In the genomic region with DNA sequence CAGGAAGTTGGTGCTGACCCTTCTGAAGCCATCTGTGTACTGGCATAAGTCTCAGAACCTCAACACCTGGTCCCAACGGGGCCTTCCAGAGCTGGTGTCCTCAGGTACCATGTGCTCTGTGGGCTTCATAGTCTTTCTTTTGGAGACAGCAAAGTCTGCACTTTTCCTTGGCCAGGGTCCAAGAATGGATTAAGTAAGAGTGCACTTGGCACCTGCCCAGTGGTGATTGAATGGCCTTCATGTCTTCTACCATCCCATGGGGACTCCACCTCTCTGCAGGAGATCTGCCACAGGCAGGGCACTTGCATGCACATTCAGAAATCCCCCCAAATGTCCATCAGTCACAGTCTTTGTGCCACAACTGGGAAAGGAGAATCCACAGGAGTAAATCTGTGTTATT, we compare ENCODE assay signal across 17 mouse cellular contexts.
DNase-seq lines count a peak whose midpoint lies in the region; ATAC-seq lines count a peak whose summit lies in the region.
"Had no signal": no experiment of that assay in that cellular context is flagged by ENCODE, and none has a peak within 500 bp of the region (broad histone marks: within the 10 kb centered on the region; RNA-seq: fewer than 3 reads in every experiment).

No protein-coding gene starts in this region.

- H3K4me3 ChIP-seq in kidney, embryonic 16.5 days (ENCODE audit: low read length): no peak overlapping the region
- H3K4me3 ChIP-seq: embryonic facial prominence, embryonic 13.5 days; forebrain, embryonic 15.5 days; heart, embryonic 10.5 days; limb, embryonic 10.5 days; liver, embryonic 15.5 days; neural tube, embryonic 13.5 days; stomach, embryonic 15.5 days had no signal

- H3K4me1 ChIP-seq in kidney, embryonic 16.5 days (ENCODE audit: insufficient read depth, low read length): peaks cover 3% of the 10 kb centered on the region; the same call in 1 of the 2 replicates

- H3K27me3 ChIP-seq in kidney, embryonic 16.5 days (ENCODE audit: insufficient read depth, low read length): no peaks in the 10 kb centered on the region
- H3K27me3 ChIP-seq: embryonic facial prominence, embryonic 13.5 days; forebrain, embryonic 15.5 days; liver, embryonic 15.5 days; neural tube, embryonic 13.5 days; stomach, embryonic 15.5 days had no signal

- no peak overlapping the region for H3K9ac ChIP-seq in kidney, embryonic 16.5 days (replicated peaks; ENCODE audit: low read length)
- H3K9ac ChIP-seq: embryonic facial prominence, embryonic 13.5 days; forebrain, embryonic 15.5 days; liver, embryonic 15.5 days; neural tube, embryonic 13.5 days; stomach, embryonic 15.5 days had no signal

- H3K9me3 ChIP-seq in kidney, embryonic 16.5 days (ENCODE audit: low read length): no peaks in the 10 kb centered on the region
- H3K9me3 ChIP-seq: embryonic facial prominence, embryonic 13.5 days; forebrain, embryonic 15.5 days; heart, embryonic 10.5 days; limb, embryonic 10.5 days; liver, embryonic 15.5 days; neural tube, embryonic 13.5 days; stomach, embryonic 15.5 days had no signal

- intact Hi-C loops in left cerebral cortex, postnatal 36 days (cut with DNase I): loop anchor here (5.0 kb wide), 1 partner anchor 50 kb away; no protein-coding TSS in a partner anchor

- WGBS in kidney, embryonic 16.5 days: 75% methylated on average over 1 of the region's 1 CpGs

- no peak overlapping the region for H3K27ac ChIP-seq in kidney, embryonic 16.5 days (ENCODE audit: low read length)
- H3K27ac ChIP-seq: embryonic facial prominence, embryonic 13.5 days; forebrain, embryonic 15.5 days; heart, embryonic 10.5 days; hindbrain, postnatal 0 days; limb, embryonic 10.5 days; liver, embryonic 15.5 days; neural tube, embryonic 13.5 days; stomach, embryonic 15.5 days had no signal

- H3K4me2 ChIP-seq in kidney, embryonic 16.5 days (replicated peaks; ENCODE audit: low read depth, low read length): no peak overlapping the region
- H3K4me2 ChIP-seq: embryonic facial prominence, embryonic 13.5 days; forebrain, embryonic 15.5 days; liver, embryonic 15.5 days; neural tube, embryonic 13.5 days; stomach, embryonic 15.5 days had no signal

- H3K36me3 ChIP-seq in kidney, embryonic 16.5 days (ENCODE audit: insufficient read depth, low read length): no peaks in the 10 kb centered on the region
- H3K36me3 ChIP-seq: embryonic facial prominence, embryonic 13.5 days; forebrain, embryonic 15.5 days; G1E; heart, embryonic 10.5 days; limb, embryonic 10.5 days; liver, embryonic 15.5 days; neural tube, embryonic 13.5 days; stomach, embryonic 15.5 days had no signal

- ATAC-seq in kidney, embryonic 16.5 days (ENCODE audit: low FRiP score, low TSS enrichment): no peak
- ATAC-seq: forebrain, embryonic 15.5 days had no signal

- DNase-seq in kidney, adult 18-20 months: peak; percentile 66
- peak; percentile 37 for DNase-seq in MN1 (ENCODE audit: low spot score)
- DNase-seq in adipocyte (ENCODE audit: low spot score): peak; percentile 79
- peak; percentile 77 for DNase-seq in kidney, postnatal 14 days
- no peak for DNase-seq in spleen, adult 12 weeks (ENCODE audit: low spot score)
- no peak for DNase-seq in left cerebral cortex, postnatal 36 days (ENCODE audit: low spot score in 2 of 2)
- DNase-seq: cerebellum, adult 11 months had no signal

Comparison
In these comparisons a context has a peak if more than half of its experiments do, and no peak if none do; other contexts are left out.
1. DNase-seq: peak in kidney, adult 18-20 months (single experiment), MN1 (single experiment), adipocyte (single experiment) and kidney, postnatal 14 days (single experiment); none in spleen, adult 12 weeks (single experiment) and left cerebral cortex, postnatal 36 days (0 of 2).